Mouse (Mus musculus): ENCODE data around the gene Rpl37a.

Rpl37a gene

DNA sequence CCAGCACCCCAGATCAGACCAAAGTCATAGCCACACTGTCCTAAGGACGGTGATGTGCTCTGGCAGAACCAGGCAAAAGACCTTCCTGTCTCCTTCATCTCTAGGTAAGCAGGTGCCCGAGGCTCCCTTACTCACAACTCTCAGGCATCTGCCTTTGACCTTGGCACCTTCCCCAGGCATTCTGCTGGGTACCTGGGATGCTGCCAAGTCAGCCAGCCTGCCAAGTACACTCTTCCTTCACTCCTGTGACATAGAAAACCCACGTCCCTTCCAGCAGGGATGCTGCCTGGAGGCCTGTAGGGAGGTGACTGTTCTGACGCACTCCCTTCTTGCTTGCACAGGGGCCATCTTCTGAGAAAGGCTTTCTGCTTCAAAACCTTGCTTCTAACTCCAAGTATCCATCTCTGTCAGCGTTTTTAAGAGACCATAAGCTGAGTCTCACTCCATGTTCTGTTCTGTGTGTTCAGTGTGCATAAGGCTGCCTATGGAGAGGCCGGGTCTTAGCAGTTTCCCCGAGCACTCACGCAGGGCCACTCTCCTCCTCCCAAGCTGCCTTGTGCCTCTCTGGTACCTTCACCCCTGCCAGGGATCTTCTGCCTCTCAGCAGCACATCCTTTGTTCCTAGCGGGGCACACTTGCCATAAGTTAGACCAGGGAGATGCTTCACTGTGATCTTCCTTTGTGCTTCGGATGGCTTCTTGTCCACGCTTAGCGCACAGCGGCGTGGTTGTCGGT, 28.0 kb downstream of the Rpl37a start:
- no peak for DNase-seq (ENCODE audit: low spot score in 2 of 2)

GRCm38 (mm10) chr1:72739681-72740063, 28.6 kb downstream of the Rpl37a start:
- peak; percentile 20 to 23 for DNase-seq (ENCODE audit: low spot score in 2 of 2)

DNA sequence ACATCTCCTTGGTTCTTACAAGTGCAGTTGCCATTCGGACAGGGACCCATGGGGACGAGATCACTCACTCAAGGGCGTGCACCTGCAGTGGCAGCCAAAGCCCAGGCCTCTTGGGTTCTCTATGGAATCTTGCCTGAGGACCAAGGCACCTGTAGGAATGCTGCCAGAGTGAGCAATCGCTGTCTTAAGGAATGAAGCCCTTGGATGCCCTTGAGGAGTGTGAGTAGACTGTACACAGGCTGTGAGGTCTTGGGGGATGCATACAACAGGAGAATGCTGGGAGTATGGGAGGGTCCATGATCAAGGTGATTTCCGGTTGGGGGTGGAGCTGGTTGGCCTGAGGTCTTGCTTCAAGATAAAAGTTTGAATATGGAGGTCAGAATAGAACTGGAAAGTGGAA, 30.3 kb downstream of the Rpl37a start:
- DNase-seq (ENCODE audit: low spot score in 2 of 2): no peak

DNA sequence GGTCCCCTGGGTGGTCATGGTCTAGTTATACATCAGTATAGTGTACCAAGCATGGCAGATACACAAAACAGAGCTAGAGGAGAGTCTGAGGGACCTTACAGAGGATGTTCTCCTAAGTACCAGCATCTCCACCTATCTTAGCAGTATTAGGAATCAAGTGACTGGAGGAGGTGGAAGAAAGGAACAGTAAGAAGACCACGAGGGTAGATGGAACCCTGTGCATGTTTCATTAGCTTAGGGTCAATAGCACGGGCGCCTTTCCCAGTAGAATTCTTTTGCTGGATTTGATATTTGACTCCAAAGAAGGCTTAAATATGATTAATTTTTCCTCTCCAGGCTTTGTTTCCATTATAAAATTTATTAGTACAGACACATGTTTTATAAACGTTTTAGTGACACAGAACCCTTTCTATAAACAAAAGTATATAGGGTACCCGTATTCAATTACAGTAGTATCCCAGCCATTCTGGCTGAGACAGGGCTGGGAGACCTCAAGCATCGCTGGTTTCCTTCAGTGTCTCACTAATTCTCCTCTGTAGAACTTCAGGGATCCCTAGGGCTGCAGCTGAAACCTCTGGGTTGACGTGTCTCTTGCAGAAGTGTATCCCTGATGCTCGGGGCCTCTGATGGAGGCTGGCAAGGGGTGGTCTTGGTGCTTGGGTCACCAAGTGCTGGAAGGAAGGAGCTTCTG, 33.9 kb downstream of the Rpl37a start:
- DNase-seq (ENCODE audit: low spot score in 2 of 2): no peak

DNA sequence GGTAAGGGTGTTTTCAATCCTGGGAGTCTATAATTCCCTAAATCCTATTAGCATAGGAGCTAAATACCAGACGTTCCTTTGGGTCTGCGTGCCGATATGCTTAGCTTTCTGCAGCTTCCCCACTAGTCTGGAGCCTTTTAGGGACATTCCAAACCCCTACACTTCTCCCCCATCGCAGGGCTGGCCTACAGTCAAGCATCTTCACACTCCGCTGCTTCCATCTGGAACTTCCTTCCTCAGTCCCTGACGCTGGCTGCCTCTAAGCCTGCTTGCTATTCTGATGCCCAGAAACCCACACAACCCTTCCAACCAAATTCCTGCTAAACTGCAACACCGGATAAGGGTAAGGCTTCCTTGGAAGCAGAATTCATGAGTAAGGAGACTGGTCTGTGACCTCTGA, 35.3 kb downstream of the Rpl37a start:
- peak; percentile 31 to 50 for DNase-seq (ENCODE audit: low spot score in 2 of 2)

DNA sequence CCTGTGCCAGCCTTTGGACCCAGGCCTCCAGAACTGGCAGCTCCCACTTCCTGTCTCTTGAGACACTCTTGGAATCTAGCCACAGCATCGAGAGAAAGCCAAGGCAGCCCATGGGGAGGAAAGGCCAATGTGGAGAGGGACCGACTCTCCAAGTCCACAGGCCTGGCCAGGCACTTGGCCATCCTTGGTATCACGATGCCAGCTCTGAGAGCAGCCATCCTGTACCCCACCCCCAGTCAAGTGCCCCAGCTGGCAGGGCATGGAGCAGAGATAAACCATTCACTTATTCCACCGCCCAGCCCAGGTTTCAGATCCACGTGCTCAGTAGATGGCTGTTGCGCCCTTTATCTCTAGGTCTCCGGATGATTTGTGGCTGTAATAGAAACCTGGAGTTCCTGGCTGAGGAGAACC, 40.3 kb downstream of the Rpl37a start:
- DNase-seq (ENCODE audit: low spot score in 2 of 2): peak in 1 of 2 experiments; percentile 9

GRCm38 (mm10) chr1:72753211-72753610, 42.1 kb downstream of the Rpl37a start:
- no peak for DNase-seq (ENCODE audit: low spot score in 2 of 2)

- no peak for DNase-seq (ENCODE audit: low spot score in 2 of 2)
Measured at GRCm38 (mm10) chr1:72755227-72755626, 44.1 kb downstream of the Rpl37a start.

- DNase-seq (ENCODE audit: low spot score in 2 of 2): no peak
Measured at GRCm38 (mm10) chr1:72755801-72756200, 44.7 kb downstream of the Rpl37a start.

DNA sequence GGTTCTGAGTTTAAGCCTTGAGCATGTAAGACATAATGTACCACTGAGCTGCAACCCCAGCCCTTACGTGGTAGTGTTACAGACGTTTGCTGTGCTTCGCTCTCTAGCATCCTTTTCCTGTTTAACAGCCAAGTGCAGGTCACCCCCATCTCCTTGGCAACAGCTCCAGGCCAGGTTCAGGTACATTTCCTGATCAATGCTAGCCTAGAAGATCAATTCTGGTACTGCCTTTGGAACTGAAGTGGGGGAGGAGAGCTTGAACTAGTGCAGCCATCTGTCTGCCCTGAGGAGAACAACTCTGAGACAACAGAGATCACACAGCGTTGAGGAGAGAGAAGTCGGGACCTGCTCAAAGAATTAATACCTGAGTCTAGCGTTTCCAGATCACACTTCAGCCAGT, 48.7 kb downstream of the Rpl37a start:
- no peak for DNase-seq (ENCODE audit: low spot score in 2 of 2)
